Mouse (Mus musculus): ENCODE data around the gene Rnf222. TPM values are rescaled to one million over a fixed set of nuclear protein-coding genes. Genes with fewer than 3 reads are reported as not detected.

Rnf222 gene
- total RNA-seq, 2 experiments from 2014 or later: 0.08 TPM; not detected in 1

Other genes with a start within 250 kb of the Rnf222 start
- 10 to 100 TPM; 30.4 to 32.0 TPM for gene Myh10, start 197.0 kb upstream of the Rnf222 start, total RNA-seq (2021)
- 10 to 100 TPM; 56.0 to 60.9 TPM for gene Ndel1, start 16.7 kb upstream of the Rnf222 start, total RNA-seq (2021)
- gene Rpl26, start 13.0 kb downstream of the Rnf222 start, total RNA-seq (2021): 100 to 1,000 TPM; 612 to 679 TPM
- gene Odf4, start 38.5 kb downstream of the Rnf222 start, total RNA-seq (2021): not detected
- gene Arhgef15, start 68.9 kb downstream of the Rnf222 start, total RNA-seq (2021): 10 to 100 TPM; 28.1 to 32.4 TPM
- 1 to 10 TPM; 6.4 to 7.4 TPM for gene Slc25a35, start 79.6 kb downstream of the Rnf222 start, total RNA-seq (2021)
- 10 to 100 TPM; 80.3 to 89.1 TPM for gene Rangrf, start 86.6 kb downstream of the Rnf222 start, total RNA-seq (2021)
- 1 to 10 TPM; 5.6 to 6.8 TPM for gene Pfas, start 119.9 kb downstream of the Rnf222 start, total RNA-seq (2021)
- 10 to 100 TPM; 11.5 to 13.7 TPM for gene Ctc1, start 127.4 kb downstream of the Rnf222 start, total RNA-seq (2021)
- 1 to 10 TPM in 1 of 2 experiments, under 1 TPM in 1; 0.62 to 1.2 TPM for gene Aurkb, start 157.1 kb downstream of the Rnf222 start, total RNA-seq (2021)
- 10 to 100 TPM; 14.4 to 16.4 TPM for gene Borcs6, start 171.2 kb downstream of the Rnf222 start, total RNA-seq (2021)
- 1 to 10 TPM; 4.4 to 9.8 TPM for gene Tmem107, start 182.3 kb downstream of the Rnf222 start, total RNA-seq (2021)
- gene Vamp2, start 199.9 kb downstream of the Rnf222 start, total RNA-seq (2021): 10 to 100 TPM; 59.6 to 65.7 TPM
- gene Per1, start 206.7 kb downstream of the Rnf222 start, total RNA-seq (2021): 10 to 100 TPM; 32.3 to 61.0 TPM
- under 1 TPM in 1 of 2 experiments, not detected in 1; 0.14 TPM for gene Hes7, start 231.9 kb downstream of the Rnf222 start, total RNA-seq (2021)
- gene 9130213A22Rik, start 234.0 kb downstream of the Rnf222 start, total RNA-seq (2021): under 1 TPM in 1 of 2 experiments, not detected in 1; 0.21 TPM
- not detected for gene Aloxe3, start 237.3 kb downstream of the Rnf222 start, total RNA-seq (2021)

All from heart, postnatal 25 days (tissue).